Mouse (Mus musculus) left cerebral cortex, adult 9 months (tissue): ENCODE measurements at regions not wholly inside any gene's neighbourhood (a gene's known extent, or its start where the extent isn't known, plus 50 kb on each side); places are given as distances from the start of the nearest gene placed in this dataset.

Source experiments
- DNase-seq, 2 experiments: peaks; one replicate each; pipeline ENCODE4 v3.0.0; 2022; ENCODE audit warnings: low spot score in 2 of 2

DNA sequence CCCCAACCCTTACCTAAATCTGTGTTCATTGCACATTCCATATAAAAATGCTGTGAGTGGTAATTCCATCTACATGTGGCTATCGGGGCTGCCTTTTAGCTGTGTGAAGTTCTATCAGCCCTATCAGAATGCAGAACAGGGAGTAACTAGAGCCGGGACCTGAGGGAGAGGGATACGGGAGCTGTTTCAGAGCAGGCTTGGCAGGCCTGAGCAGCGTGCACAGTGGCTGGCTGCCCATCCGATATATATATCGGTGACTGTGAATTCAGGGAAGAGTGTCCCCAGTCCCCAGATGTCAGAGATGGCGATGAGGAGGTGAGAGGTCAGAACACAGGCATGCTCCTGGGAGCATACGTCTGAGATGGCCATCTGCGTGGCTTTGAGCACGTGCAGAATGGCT is 79.0 kb downstream of the Arl4c start:
- DNase-seq = no peak

DNA sequence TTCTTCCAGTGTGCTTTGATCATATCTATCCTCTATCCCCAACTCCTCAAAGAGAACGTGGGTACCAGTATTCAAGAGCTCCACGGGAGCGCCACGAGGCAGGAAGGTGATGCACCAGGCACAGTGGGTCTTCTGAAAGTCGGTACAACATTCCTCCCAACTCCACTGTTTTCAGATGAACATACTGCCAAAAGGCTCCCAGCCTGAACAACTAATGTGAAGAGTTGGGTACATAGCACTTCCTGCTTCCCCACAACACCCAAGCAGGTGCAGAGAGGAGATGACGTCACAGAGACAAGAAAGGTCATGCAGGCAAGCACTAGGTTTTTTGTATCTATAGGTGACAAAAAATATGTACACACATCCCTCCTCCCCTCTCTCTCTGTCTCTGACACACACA is 79.7 kb downstream of the Arl4c start:
- DNase-seq = no peak

DNA sequence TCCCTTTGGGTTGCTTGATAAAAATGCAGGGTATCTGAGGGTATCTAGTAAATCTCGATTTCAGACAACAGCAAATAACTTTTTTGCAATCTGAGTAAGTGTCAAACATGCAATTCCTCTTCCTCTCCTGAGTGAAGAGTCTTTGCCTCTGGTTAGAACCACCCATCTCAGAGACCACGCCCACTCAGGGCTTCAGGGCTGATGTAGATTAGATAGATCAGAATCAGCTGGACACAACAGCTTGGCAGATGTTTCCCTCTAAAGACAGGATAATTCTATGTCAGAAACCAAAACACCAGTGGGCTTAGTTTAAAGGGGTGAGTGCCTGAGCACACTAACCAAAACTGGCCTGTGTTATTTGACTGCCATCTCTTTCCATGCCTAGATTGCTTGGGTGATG is 80.8 kb downstream of the Arl4c start:
- no peak for DNase-seq

DNA sequence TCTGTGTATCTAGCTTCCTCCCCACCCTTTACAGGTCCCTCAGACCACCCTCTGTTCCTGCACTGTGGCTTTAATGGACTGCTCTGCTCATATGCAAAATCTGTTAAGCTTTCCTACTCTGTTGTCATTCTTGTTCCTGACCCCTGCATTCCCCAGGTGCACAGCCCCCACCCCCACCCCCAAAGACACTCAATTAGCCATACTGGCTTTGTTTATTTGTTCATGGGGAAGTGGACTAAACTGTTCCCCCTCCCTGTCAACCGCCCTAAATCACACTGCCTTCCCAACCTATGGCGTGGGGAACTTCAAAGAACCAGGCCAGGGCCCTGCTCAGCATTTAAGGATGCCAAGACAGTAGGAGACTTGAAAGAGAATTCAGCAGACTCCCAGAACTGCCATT is 89.0 kb downstream of the Arl4c start:
- DNase-seq = no peak

DNA sequence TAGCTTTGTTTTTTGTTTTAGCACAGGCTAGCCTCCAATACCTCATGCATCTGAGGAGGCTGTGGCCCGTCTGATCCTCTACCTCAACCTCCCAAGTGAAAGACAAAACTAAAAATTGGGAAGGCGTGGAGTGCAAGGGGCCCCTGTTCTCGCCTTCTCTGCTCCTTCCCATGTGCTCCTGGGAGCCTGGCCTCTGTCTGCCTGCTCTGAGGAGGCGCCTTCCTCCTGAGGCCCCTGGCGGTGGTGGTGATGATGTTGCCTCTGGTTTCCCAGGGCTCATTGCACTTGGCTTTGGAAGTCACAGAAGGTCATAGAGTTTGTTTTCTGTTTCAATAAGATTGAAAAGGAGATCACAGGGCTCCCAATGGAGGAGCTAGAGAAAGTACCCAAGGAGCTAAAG is 90.8 kb downstream of the Arl4c start:
- DNase-seq = no peak

DNA sequence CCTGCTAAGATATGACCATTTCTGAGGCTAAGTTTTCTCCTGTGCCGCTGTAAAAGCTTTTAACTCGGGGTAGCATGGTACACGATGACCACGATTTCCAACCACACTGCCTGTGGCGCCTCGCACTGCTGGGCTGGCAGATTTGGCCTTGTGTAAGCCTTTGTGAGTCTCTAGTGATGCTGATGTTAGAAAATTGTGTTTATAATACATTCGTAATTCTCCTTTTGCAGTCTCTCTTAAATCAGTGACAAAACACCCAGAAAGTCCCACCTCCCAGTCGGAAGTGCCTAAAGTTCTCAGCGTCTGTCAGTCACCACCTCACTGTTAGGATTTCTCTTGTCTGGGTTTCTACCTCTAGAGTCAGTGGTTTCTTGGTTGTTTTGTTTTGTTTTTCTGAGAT is 91.2 kb downstream of the Arl4c start:
- DNase-seq = no peak

DNA sequence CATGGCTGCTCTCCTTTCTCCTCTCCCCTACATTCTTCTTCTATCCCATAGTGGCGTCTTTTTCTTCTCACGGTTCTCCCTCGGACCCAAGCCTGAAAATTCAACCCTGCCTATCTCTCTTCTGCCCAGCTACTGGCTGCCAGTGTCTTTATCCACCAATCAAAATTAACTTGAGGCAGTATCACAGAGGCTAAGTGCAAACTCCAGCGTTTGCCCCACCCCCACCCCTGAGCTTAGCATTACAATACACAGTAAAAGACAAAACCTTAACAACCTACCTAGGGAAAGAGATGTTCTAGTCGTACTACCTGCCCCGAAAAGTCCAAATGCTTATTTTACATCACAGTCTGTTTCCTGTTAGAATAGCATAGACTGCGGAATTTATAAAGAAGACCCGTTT is 93.2 kb downstream of the Arl4c start:
- DNase-seq = no peak

DNA sequence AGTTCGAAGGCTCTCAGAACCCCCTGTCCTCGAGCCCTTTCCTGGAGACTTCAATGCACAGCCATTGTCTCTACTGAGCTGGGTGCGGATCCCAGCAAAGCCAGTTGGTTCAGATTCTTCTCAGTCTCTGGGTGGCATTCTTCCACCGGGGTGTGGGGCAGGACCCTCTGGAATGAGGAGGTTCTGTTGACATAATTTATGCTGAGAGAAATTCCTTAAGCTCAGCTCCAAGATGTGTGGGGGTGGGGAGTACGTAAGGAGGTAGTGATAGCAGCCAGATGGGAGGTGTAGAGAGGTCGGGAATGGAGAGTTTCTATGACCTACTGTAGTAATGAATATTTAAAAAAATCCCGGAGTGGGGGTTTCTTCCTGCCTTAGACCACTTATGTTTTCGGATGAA is 93.8 kb downstream of the Arl4c start:
- DNase-seq = no peak

DNA sequence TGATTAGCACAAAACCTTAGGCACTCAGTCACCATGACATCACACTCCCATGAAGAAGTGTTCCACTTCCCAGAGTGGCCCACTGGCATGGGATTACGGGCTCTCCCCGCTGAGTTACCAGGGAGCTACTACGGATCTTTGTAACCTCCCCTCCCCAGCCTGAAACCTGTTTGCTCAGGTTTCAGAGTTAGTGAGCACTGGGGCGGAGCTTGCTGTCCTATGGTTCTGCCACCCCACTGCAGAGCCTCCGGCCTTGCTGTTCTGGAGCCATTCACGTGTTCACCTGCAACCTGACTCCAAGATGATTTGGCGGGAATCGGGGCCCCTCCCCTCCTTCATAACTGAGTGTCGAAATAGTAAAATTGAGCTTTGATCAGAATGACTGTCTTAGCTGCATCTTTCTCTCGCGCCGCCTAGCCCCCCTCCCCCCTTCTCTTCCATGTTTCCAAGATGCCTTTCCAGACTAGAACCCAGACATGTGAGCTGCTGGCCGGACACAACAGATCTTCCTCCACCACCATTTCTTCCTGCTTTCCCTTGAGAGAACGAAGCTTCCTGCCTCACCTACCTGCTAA is 95.8 kb upstream of the Glrp1 start:
- DNase-seq = no peak

DNA sequence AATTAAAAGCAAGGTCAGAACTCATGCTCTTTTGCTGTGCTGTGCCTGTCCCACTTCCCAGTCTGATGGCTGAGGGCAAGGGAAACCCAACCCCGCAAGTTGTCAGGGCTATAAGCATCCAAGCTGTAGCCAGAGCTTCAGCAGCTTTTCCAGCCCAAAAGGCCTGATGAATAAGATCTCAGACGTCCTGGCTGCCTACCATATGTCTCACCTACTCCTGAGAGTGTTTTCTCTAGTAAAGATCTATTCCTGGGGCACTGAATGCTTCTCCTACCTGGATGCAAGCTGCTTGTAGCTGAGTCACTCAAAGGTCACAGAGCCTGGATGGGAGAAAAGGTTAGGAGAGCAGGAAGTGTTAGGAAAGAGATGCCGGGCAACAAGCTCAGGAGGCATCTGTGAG is 92.4 kb upstream of the Glrp1 start:
- no peak for DNase-seq

DNA sequence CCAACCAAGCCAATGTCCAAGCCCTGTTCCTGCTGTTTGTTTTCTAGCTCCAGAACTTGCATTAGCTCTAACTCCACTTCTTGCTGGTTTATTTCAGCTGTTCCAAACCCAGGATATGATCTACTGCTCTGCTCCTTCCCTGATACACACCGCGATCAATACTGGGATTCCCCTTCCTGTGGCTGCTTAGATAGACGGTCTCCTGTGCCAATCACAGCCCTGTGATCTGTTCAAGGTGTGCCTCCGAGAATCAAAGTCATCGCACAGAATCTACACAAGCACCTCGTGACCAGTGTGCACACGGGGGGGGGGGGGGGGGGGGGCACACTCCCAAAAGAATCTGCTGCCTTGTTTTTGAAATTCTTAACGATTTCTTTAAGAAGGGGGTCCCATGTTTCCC is 91.9 kb upstream of the Glrp1 start:
- no peak for DNase-seq

DNA sequence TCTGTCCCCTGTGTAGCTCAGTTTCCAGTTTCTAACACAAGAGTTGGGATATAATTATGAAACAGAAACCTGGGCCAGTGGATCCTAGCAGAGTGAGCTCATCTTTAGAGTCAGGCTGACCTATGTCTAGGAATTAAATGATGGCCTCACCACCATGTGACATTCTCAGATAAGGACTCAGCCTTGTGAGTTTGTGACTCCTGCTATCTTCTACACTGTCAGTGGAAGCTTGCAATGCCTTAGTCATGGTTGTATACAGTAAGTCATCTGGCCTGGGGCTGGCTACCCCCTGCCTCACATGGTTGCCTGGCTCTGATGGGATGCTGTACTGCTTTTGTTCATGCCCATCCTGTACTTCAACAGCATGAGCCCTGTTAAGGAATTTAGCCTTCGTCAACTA is 90.3 kb upstream of the Glrp1 start:
- DNase-seq = no peak

DNA sequence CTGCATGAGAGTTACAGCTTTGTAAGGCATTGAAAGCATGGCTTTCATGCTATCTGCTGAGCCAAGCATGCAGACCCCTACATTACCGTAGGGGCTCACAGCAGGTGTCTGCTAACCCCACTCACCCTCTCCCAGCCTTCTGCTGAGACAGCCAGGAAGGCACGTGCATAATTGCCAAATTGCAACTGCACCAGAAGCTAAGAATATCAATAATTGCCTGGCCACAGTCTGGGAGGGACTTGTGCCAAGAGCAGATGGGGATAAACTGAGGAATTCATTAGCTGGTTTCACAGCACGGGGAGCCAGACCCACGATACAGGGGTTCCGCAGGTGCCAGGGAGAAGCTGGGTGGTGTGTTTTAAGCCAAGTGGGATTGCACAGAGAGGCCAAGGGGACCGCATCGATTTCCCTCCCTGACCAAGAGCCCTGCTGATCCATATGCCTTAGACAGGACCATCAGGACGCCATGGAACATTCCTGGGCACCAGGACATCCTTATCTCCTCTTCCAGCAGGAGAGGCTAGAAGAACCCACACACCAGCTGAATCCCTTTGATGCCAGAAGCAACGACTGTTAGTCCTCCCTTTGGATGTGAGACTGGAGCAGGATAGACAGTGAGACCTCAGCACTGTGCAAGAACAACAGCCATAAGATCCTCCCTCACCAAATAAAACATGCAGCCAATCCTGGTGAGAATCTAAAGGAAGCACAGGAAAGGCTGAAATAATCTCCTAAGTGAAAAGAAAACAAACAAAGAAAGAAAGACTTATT is 84.8 kb upstream of the Glrp1 start:
- DNase-seq = no peak

DNA sequence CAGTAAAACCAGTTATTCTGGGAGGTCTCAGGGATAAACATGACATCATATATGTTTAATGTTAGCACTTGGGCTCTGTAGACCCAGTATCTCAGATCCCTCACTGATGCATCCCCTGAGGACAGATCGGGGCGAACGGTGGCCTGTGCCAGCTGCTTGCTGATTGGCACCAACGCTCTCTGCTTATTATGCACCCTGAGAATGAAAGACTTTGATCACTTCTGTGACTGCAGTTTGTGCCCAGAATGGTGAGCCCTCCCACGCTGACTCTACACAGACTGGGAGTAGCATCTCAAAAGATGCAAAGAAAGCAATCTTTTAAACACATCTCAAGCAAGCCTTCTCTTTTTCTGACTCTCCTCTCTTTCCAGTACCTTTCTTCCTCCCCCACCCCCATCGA is 82.2 kb upstream of the Glrp1 start:
- no peak for DNase-seq

DNA sequence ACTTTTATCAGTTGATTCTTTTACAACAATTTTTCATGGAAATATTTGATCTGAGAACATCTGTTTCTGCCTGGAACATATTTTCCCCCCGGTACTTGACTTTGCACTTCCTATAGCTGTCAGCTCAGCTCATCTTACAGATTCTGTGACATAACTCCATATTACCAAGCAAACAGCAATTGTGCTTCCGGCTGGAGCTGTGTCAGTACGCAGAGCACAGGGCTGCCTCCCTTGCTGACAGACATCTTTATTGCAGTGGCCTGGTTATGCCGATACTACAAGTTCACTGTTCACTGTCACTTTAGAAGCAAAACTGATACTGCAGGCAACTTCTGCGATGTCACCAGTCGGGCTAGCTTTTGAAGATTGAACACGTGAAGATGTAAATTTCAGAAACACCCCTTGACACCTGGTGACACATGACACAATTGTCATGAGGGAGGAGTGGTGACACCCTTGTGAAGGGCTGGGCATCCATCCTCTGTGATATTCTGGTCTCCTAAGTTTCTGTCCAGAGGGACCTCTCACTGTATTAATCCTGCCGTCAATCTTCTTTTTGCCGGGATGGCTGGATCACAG is 81.0 kb upstream of the Glrp1 start:
- DNase-seq = no peak

DNA sequence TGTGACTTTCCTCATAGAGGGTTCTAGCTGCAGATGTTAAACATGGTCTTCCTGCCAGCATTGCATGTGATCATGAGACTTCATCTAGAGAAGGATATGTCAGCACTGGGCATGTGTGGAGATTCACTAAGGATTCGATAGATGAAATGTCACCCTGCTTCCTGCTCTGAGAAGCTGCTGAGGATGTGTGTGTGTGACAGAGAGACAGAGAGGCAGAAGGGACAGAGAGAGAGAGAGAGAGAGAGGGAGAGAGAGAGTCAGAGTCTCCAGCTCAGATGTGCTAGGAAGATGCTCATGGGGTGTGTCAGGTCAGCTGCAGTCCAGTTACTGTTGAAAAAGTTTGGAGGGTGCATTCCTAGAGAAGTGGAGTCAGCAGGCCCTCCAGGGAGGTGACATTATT is 78.9 kb upstream of the Glrp1 start:
- no peak for DNase-seq

DNA sequence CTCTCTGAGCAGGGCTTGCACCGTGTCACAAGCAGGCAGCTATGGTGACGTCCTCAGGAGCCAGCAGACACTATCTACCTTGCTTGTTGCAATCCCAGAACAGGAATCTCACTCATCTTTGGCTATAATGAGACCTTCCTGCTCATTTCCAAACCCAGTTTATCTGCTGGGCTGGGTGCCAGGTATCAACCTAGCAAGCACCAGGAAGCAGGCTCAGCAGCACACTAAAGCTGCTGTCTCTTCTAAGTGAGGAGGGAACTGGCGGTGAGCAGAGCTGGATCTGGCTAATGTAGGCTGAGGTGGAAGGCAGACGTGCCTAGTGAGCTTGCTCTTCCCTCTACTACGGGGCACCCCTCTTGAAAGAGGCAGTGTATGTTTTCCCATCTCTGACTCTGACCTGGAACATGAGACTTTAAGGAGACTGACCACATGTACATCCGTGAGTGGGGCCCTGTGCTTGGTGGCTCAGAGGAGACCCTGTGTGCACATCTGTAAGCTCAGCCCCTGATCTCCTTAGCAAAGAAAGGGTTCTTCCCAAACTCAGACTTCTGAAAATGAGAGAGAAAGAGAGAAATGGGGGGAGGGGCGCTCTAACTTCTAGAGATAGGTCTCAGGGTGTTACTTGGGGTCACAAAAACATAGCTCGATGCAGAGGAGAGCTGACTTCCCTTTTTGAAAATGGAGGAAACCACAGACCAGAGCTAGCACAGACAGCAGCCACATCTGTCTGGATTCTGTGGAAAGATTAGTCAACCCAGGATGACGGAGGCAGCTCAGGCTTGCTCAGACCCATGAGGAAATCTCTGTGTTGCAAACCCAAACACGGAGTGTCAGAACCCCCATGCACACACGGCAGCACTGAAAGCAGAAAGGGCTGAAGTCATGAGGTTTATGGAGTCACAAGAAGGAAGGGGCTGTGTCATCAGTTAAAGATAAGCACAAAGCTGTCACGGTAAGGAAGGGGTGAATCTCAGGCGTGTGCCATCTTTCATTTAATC is 77.3 kb upstream of the Glrp1 start:
- peak; percentile 35 to 48 for DNase-seq

DNA sequence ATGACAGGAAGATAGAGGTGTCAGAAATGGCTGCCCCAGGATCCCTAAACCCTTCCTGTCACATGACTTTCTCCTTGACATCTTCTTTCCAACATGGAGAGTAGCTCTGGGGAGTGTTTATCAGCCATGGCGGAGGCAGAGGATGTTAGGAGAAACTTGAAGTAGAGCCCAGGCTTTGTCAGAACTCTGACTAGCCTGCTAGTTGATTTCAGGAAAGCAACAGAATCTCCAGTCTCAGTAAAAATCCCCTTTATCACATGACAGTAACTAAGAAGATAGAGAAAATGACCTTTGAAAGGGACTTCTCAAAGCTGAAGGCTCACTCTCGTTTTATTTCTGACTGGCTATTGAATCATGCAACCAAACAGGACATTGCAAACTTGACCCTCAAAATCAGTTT is 76.3 kb upstream of the Glrp1 start:
- no peak for DNase-seq

DNA sequence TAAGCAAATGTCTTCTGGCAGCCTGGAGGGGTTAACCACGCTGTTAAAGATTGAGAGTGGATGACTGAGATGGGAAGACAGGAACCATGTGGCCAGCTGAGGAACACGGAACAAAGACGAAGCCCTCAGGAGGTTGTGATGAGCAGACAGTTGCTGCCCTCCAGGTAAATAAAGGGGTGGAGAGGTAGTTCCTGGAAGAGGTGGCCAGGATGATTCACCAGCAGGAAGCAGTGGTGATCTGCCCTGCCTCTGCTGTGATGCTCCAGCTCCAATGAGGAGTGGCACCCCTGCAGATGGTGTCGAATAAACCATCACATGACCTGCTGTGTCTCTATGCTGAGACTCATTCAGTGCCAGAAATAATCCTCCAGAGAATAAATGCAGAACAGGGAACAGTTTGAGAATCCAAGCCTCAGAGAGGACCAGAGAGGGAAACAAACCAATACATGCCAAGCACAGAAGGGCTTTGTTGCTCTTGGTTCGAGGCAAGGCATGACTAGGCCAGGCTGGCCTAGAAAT is 74.7 kb upstream of the Glrp1 start:
- DNase-seq = no peak

DNA sequence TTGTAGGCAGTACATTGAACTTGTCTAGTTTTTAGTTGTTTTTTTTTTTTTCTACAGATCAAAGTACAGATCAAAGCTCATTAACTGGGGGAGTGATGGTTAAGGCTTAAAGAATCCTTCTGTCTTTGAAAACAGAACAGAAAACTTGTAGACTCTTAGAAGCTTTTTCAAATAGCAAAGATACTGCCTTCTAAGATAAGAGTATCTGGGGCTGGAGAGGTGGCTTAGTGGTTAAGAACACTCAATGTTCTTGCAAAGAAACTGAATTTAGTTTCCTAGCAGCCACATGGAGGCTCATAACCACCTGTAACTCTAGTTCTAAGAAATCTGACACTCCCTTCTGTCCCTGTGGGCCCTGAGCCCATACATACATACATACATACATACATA is 68.4 kb upstream of the Glrp1 start:
- DNase-seq = no peak

DNA sequence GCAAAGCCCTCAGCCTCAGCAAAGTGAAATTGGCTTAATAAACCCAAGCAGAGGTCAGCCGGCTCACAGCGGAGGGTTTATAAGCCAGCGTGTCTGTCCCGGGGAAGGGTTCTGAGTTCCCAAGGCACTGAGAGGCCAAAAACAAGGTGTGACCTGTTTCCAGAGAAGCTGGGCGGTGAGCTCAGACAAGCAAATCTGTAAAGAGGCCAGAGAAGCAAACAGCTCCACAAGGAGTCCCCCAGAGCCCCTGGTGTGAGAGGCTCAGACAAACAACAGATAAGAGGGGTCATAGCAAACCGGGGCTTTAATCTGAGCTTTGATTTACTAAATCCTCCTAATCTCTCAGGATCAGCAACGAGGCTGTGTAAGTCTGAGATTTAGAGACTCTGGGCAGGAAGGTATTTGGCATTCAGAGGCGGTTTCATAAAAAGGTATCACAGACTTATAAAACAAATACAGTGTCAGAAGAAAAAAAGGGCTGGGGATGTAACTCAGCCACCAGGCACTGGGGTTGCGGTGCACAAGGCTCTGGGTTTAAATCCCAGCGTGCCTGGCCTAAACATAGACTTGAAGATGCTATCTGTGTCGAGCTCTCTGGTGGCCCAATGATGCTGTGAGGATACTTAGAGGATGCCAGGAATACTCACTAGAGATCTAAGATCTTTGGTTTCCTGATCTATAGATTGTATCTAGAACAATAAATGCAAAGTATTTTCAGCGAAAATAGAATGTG is 67.8 kb upstream of the Glrp1 start:
- DNase-seq = no peak
